In the genomic region with DNA sequence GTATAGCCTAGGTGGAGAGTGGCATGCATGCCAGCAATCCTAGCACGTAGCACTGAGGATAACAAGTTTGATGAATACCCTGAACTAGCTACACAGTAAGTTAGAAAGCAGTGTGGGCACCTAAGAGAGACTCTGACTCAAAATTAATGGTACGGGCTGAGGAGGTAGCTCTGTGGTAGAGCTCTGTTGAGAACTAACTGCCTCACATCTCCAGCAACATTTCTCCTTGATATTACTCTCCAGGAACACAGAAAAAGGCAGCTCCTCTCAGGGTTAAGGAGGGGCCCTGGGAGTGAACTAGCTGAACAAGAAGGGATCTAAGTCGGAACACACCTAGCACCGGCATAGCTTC, we compare ENCODE assay signal across 8 mouse cellular contexts. TPM values are rescaled to one million over a fixed set of nuclear protein-coding genes. Genes with fewer than 3 reads are reported as not detected.
A peak's percentile ranks its signal among the peaks of the same experiment; 100 is the strongest.
DNase-seq lines count a peak whose midpoint lies in the region; ATAC-seq and TF ChIP-seq lines count a peak whose summit lies in the region.

No protein-coding gene starts in this region.

- peak overlapping the region; percentile 97 for H3K4me3 ChIP-seq in lung, embryonic 16.5 days (ENCODE audit: low read length)
- peak overlapping the region; percentile 99 for H3K4me3 ChIP-seq in forebrain, embryonic 10.5 days
- H3K4me3 ChIP-seq in limb, embryonic 13.5 days = peak overlapping the region; percentile 90
- H3K4me3 ChIP-seq in olfactory bulb, adult 2 months (ENCODE audit: insufficient read depth, low read depth, low read length) = peak overlapping the region; percentile 99

- H3K27ac ChIP-seq in lung, embryonic 16.5 days (ENCODE audit: low read length) = peak overlapping the region; percentile 68
- H3K27ac ChIP-seq in forebrain, embryonic 10.5 days = peak overlapping the region; percentile 99
- H3K27ac ChIP-seq in limb, embryonic 13.5 days = peak overlapping the region; percentile 15; the same call in 1 of the 2 replicates
- peak overlapping the region; percentile 63; the same call in 1 of the 2 replicates for H3K27ac ChIP-seq in olfactory bulb, adult 2 months (ENCODE audit: insufficient read depth, low read depth, low read length)

- TF ChIP-seq CTCF in olfactory bulb, adult 2 months (IDR thresholded peaks at IDR 0.05; ENCODE audit: insufficient read depth, low read depth, low read length) = no peak

- peaks cover 15% of the 10 kb centered on the region for H3K4me1 ChIP-seq in lung, embryonic 16.5 days (replicated peaks; ENCODE audit: control insufficient read depth, insufficient read depth, low read length)
- peaks cover 21% of the 10 kb centered on the region for H3K4me1 ChIP-seq in forebrain, embryonic 10.5 days
- H3K4me1 ChIP-seq in limb, embryonic 13.5 days = peaks cover 20% of the 10 kb centered on the region
- no peaks in the 10 kb centered on the region for H3K4me1 ChIP-seq in olfactory bulb, adult 2 months (ENCODE audit: control insufficient read depth, insufficient read depth, low read length)

- peak overlapping the region; percentile 60 for H3K9ac ChIP-seq in lung, embryonic 16.5 days (ENCODE audit: low read length)
- 0 out of 2 replicates have a peak overlapping the region, but pooled peaks have one; percentile 39 for H3K9ac ChIP-seq in limb, embryonic 13.5 days

- no peaks in the 10 kb centered on the region for H3K9me3 ChIP-seq in lung, embryonic 16.5 days (ENCODE audit: control insufficient read depth, low read length)
- no peaks in the 10 kb centered on the region; the same call in 1 of the 2 replicates for H3K9me3 ChIP-seq in forebrain, embryonic 10.5 days
- H3K9me3 ChIP-seq in limb, embryonic 13.5 days = no peaks in the 10 kb centered on the region

- H3K36me3 ChIP-seq in lung, embryonic 16.5 days (ENCODE audit: control insufficient read depth, insufficient read depth, low read length) = peaks cover 14% of the 10 kb centered on the region; the same call in 1 of the 2 replicates
- H3K36me3 ChIP-seq in forebrain, embryonic 10.5 days (replicated peaks) = peaks cover 37% of the 10 kb centered on the region
- peaks cover 28% of the 10 kb centered on the region for H3K36me3 ChIP-seq in limb, embryonic 13.5 days

- no peaks in the 10 kb centered on the region for H3K27me3 ChIP-seq in lung, embryonic 16.5 days (ENCODE audit: control insufficient read depth, insufficient read depth, low read depth, low read length)
- H3K27me3 ChIP-seq in forebrain, embryonic 10.5 days (ENCODE audit: poor library complexity, severe bottlenecking) = no peaks in the 10 kb centered on the region
- H3K27me3 ChIP-seq in limb, embryonic 13.5 days = no peaks in the 10 kb centered on the region

- DNase-seq in lung, postnatal 14 days = no peak
- DNase-seq in forebrain, embryonic 10.5 days (ENCODE audit: extremely low spot score, low spot score) = no peak
- DNase-seq in urinary bladder, postnatal 4 days (ENCODE audit: low spot score in 2 of 2) = no peak
- no peak for DNase-seq in adrenal gland, postnatal 4 days (ENCODE audit: low spot score in 2 of 2)
- DNase-seq in urinary bladder, postnatal 36 days (ENCODE audit: low spot score in 2 of 2) = no peak

- WGBS in lung, embryonic 16.5 days = 45% methylated on average over 4 of the region's 4 CpGs
- WGBS in forebrain, embryonic 10.5 days = 49% methylated on average over 4 of the region's 4 CpGs
- 46% methylated on average over 4 of the region's 4 CpGs for WGBS in limb, embryonic 13.5 days
- 36% methylated on average over 4 of the region's 4 CpGs for WGBS in olfactory bulb, adult 2 months

- H3K4me2 ChIP-seq in lung, embryonic 16.5 days (ENCODE audit: low read depth, low read length) = peak overlapping the region; percentile 59
- H3K4me2 ChIP-seq in limb, embryonic 13.5 days (replicated peaks) = peak overlapping the region; percentile 89

- no peak for TF ChIP-seq POLR2A in olfactory bulb, adult 2 months (IDR thresholded peaks at IDR 0.05; ENCODE audit: insufficient read depth, low read depth, low read length)

- no peak; the same call in none of the 2 replicates for ATAC-seq in lung, embryonic 16.5 days (ENCODE audit: low read depth)
- 0 out of 2 replicates have a peak, but pooled peaks have one; percentile 8 for ATAC-seq in limb, embryonic 13.5 days (ENCODE audit: low FRiP score, low read depth)

RNA-seq across cellular contexts. Expression of gene Usp46, which starts 24.2 kb away (rescaled TPM):
- polyA plus RNA-seq in lung, embryonic 16.5 days (2015; fragmentation: Nextera tagmentation; extraction: Ambion mirVana) = 50.7 and 52.3 TPM in 2 replicates
- polyA plus RNA-seq in forebrain, embryonic 10.5 days (2016; fragmentation: Nextera tagmentation; extraction: Ambion mirVana) = 35.6 and 36.8 TPM in 2 replicates
- 35.4 and 37.5 TPM in 2 replicates for polyA plus RNA-seq in limb, embryonic 13.5 days (2015; fragmentation: Nextera tagmentation; extraction: Ambion mirVana)
- 164 TPM in 1 of 2 replicates, not detected in the other for polyA plus RNA-seq in olfactory bulb, adult 2 months (2012; ENCODE audit: insufficient read depth, insufficient read length, low replicate concordance, missing spikeins)
- total RNA-seq in adrenal gland, postnatal 4 days (2021) = 10 to 100 TPM; 42.6 to 45.0 TPM

Comparison
In these comparisons a context has a peak if more than half of its experiments do, and no peak if none do; other contexts are left out.
1. H3K27ac ChIP-seq: peak in every context shown above with its lines; median percentile 99 in forebrain, embryonic 10.5 days; 68 in lung, embryonic 16.5 days; 63 in olfactory bulb, adult 2 months; 15 in limb, embryonic 13.5 days.